Mouse (Mus musculus) testis, adult 2 months (tissue): ENCODE measurements around the gene Tusc1. TPM values are rescaled to one million over a fixed set of nuclear protein-coding genes. Genes with fewer than 3 reads are reported as not detected.

Experiments used
- H3K27ac ChIP-seq: fragments of 200-500 bp; 2 replicates; pipeline ENCODE4 v1.5.1; 2012; ENCODE audit warnings: low read depth, low read length; ENCODE audit not compliant: control insufficient read depth, insufficient read depth
- H3K27me3 ChIP-seq: fragments of 200-500 bp; 2 replicates; pipeline ENCODE4 v1.6.1; 2012; ENCODE audit warnings: mild to moderate bottlenecking, low read length, moderate library complexity; ENCODE audit not compliant: control insufficient read depth, insufficient read depth
- H3K36me3 ChIP-seq: fragments of 200-500 bp; 2 replicates; pipeline ENCODE4 v1.6.1; 2012; ENCODE audit warnings: mild to moderate bottlenecking, low read length; ENCODE audit not compliant: control insufficient read depth, insufficient read depth
- H3K4me1 ChIP-seq: fragments of 200-500 bp; 2 replicates; pipeline ENCODE4 v1.6.1; 2012; ENCODE audit warnings: low read length; ENCODE audit not compliant: control insufficient read depth, insufficient read depth
- H3K4me3 ChIP-seq: fragments of 200-500 bp; 2 replicates; pipeline ENCODE4 v1.5.1; 2012; ENCODE audit warnings: low read depth, mild to moderate bottlenecking, low read length, moderate library complexity, mixed read lengths; ENCODE audit not compliant: control insufficient read depth
- CTCF ChIP-seq: fragments of 200-500 bp; IDR thresholded peaks from 2 replicates; pipeline ENCODE4 v1.5.1; 2012; ENCODE audit warnings: low read depth, mild to moderate bottlenecking, inconsistent platforms, low read length, moderate library complexity; ENCODE audit not compliant: control insufficient read depth, insufficient read depth, insufficient replicate concordance
- POLR2A ChIP-seq: fragments of 200-500 bp; IDR thresholded peaks from 2 replicates; pipeline ENCODE4 v1.6.1; 2012; ENCODE audit warnings: low read depth, mild to moderate bottlenecking, inconsistent platforms, low read length, moderate library complexity; ENCODE audit not compliant: control insufficient read depth
- polyA plus RNA-seq: library from polyadenylated mRNA; depleted of rRNA; stranded (reverse); fragments of >200 nt; gene quantifications from 2 replicates; pipeline ENCODE4 v1.2.3, GENCODE M21; 2012; rRNA removed

Tusc1 gene
- polyA plus RNA-seq = 11.5 and 13.4 TPM in 2 replicates

DNA sequence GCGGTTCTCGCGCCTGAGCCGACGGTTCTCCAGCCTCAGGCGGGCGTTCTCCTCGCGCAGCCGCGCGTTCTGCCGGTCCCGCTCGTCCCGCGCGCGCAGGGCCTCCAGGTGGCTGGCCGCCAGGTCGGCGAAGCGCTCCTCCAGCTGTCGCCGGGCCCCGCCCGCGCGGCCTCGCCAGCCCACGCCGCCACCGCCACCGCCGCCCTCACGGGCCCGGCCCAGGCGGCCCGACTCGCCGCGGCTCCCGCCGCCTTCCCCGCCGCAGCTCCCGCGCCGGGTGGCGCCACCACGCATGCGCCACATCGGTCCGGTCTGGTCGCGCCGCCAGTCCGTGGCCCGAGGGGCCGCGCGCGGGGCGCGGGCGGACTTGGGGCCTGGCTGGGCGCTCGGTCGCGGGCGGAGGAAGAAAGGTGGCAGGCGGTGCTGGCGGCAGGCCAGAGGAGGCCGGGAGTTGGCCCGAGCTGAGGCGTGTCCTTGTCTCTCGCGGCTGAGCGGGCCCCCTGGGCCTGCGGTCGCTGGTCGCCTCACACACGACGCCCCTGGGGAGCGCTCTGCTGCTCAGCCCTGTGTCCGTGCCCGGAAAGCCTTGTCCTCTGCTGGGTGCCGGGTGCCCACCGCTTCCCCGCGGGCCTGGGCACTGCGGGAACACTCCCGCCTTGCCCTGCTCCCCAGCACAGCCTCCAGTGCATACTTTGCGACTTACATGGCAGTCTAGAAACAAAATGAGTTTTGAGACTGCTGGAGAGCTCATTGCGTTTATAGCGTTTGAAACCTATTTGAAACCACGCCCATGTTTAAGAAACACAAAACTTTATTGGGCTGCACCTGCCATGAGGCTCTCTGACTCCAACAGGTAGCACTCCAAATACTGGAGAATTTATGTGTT lies at the start of gene Tusc1:
Tusc1 (minus strand) TSS at position 394 of the 886 bp plus-strand sequence.
- H3K4me3 ChIP-seq = peak within 1 kb of the TSS; percentile 96
- TF ChIP-seq POLR2A = peak; percentile 58
- TF ChIP-seq CTCF = no peak
- no peaks in the 10 kb centered on the region; the same call in 1 of the 2 replicates for H3K4me1 ChIP-seq
- H3K27me3 ChIP-seq = no peaks in the 10 kb centered on the region
- no peaks in the 10 kb centered on the region for H3K36me3 ChIP-seq
- peak within 1 kb of the TSS; percentile 99 for H3K27ac ChIP-seq

DNA sequence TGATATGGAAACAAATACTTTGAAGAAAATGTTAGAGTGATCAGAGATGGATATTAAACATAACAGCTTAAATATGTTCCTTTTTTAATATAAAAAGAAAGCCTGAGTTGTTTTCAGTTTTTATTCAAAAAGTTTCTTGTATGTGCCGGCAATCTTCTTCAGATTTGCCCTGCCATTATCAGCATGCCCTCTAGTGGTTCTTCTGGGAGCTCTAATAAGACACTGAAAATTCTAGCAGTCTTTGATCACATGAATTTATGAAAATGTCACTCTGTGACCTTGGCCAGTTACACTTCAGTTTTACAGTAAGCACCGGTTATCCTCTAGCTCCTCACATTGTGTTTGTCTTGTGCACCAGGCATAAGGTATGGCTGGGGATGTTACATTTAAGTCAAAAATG lies 17.6 kb upstream of the Tusc1 start:
- Histone ChIP-seq H3K27me3 (no peaks in the 10 kb centered on the region), H3K36me3 (no peaks in the 10 kb centered on the region), H3K27ac (no peak overlapping the region), H3K4me1 (no peaks in the 10 kb centered on the region), H3K4me3 (no peak overlapping the region)
- TF ChIP-seq POLR2A = no peak
- TF ChIP-seq CTCF = no peak

DNA sequence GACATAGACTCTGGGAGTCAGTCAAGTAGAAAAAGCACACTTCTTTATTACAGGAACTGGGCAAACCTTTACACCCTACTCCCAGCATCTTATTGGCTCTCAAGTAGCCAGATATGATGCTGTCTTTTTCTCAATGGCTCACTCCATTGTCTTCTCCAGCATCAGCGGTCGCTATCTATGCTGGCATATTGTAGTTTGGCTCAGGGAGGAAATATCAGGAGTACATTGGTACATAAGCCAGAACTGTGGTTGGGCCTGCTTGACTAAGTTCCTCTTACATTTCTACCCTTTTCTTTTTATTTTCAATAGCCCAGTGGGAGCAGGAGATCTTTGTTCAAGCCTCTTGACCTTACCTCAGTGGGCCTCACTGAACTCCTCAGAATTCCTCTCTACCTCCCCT lies 9.0 kb upstream of the Tusc1 start:
- H3K27ac ChIP-seq = no peak overlapping the region
- no peaks in the 10 kb centered on the region for H3K4me1 ChIP-seq
- H3K27me3 ChIP-seq = no peaks in the 10 kb centered on the region
- TF ChIP-seq POLR2A (no peak), CTCF (no peak)
- H3K4me3 ChIP-seq = no peak overlapping the region
- H3K36me3 ChIP-seq = no peaks in the 10 kb centered on the region

DNA sequence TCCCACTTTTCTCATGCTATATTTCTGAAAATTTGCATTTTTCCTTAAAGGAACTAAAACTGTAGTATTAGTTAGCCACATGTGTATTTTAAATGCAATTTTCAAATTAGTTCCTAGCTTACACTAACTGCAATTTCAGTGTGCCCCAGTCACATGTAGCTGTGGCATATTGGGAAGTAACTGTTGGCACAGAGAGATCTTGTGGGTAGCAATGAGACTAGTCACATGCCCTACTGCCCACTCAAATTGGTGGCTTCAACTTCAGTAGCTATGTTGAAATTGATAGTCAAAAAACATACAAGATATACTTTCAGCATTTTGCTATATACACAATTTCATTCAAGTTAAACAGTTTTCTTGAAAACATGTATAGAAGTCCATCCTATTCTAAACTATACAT lies 6.3 kb upstream of the Tusc1 start:
- Histone ChIP-seq H3K4me1 (no peaks in the 10 kb centered on the region), H3K4me3 (no peak overlapping the region), H3K27ac (no peak overlapping the region), H3K36me3 (no peaks in the 10 kb centered on the region), H3K27me3 (no peaks in the 10 kb centered on the region)
- TF ChIP-seq CTCF = no peak
- no peak for TF ChIP-seq POLR2A

DNA sequence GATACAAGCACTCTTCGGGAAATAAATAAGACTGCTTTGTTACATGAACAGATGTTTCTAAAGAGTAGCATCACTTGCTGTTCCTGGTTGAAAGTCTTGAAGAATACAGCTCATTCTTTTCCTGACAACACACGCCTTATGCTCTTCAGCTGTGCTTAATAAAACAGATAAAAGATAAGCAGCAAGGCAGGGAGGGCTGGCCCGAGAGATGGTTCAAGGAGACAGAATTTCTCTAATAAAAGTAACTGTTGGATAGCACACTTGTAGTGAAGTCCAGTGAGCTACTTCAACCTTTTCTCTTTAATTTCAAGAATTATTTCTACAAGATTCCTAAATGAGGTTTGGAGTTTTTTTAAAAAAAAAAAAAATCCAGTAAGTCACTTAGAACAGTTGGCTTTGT lies 2.7 kb upstream of the Tusc1 start:
- Histone ChIP-seq H3K27ac (no peak overlapping the region), H3K4me3 (no peak overlapping the region)
- no peak for TF ChIP-seq POLR2A

DNA sequence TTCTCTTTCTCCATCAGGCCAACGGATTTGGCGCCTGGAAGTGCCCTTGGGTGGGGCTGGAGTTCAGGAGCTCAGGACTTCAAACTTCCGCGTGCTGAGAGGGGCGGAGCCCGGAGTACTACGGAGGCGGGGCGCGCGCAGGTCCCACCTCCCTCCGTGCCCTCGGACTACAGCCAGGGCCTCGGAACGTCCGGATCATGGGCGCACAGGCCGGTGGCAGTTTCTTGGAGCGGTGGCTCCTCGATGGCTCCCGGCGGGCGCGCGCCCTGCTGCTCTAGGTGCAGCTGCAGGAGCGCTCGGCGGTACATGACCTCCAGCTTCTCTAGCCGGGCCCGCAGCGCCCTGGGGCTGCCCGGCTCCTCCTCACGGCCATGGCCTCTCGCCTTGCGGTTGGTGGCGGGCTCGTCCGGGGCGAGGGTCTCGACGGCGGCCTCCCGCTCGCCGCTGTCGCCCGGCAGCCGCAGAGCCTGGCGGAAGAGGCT lies 634 bp downstream of the Tusc1 start:
- H3K27ac ChIP-seq = peak overlapping the region; percentile 99
- peak overlapping the region; percentile 96 for H3K4me3 ChIP-seq
- no peak for TF ChIP-seq CTCF
- TF ChIP-seq POLR2A = peak; percentile 93
- H3K4me1 ChIP-seq = no peaks in the 10 kb centered on the region; the same call in 1 of the 2 replicates
- H3K27me3 ChIP-seq = no peaks in the 10 kb centered on the region
- no peaks in the 10 kb centered on the region for H3K36me3 ChIP-seq

More for the DNA sequence above, 2.7 kb upstream of the Tusc1 start:
- Histone ChIP-seq H3K36me3 (no peaks in the 10 kb centered on the region), H3K27me3 (no peaks in the 10 kb centered on the region), H3K4me1 (no peaks in the 10 kb centered on the region; the same call in 1 of the 2 replicates)

DNA sequence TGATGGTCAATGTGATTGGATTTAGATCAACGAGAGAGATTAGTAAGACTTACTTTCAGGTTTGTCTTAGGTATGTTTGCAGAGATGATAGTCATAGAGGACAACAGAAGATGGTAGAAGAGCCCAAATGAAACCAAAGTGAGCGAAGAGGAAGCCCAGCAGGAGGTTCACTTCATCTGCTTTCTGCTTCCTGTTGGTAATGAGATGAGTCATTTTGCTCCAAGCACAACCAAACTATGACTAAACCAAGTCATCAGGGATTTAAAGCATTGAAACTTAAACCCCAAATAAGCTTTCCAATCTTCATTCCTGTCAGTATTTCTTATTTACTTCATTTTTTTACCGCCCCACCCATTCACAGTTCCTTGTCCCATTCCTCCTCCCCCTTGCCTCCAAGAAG lies 27.8 kb downstream of the Tusc1 start:
- Histone ChIP-seq H3K4me3 (no peak overlapping the region), H3K27ac (no peak overlapping the region), H3K27me3 (no peaks in the 10 kb centered on the region), H3K4me1 (no peaks in the 10 kb centered on the region), H3K36me3 (no peaks in the 10 kb centered on the region)
- no peak for TF ChIP-seq CTCF
- TF ChIP-seq POLR2A = no peak

DNA sequence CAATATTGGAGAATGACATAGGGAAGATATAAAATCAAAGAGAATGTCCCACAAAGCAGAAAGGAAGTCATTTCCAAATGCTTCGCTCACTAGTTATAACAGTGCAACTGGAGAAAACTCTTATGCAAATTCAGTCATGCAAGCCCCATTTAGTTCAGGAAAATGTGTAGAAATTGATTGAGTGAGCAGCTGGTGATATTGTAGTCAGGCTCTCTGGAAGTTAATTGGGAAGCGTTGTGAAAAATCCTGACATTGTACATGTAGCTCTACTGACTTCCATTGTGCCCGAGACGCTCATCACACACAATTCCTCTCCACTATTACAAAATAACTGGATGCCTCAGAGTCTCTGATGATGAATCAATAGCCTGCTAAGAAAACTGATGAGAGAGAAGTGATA lies 49.2 kb downstream of the Tusc1 start:
- H3K27ac ChIP-seq = no peak overlapping the region
- H3K4me1 ChIP-seq = no peaks in the 10 kb centered on the region
- H3K4me3 ChIP-seq = no peak overlapping the region
- no peaks in the 10 kb centered on the region for H3K36me3 ChIP-seq
- H3K27me3 ChIP-seq = no peaks in the 10 kb centered on the region
- no peak for TF ChIP-seq CTCF
- no peak for TF ChIP-seq POLR2A
